Mouse (Mus musculus) retina, adult 2 months (tissue): ENCODE measurements at regions not wholly inside any gene's neighbourhood (a gene's known extent, or its start where the extent isn't known, plus 50 kb on each side); places are given as distances from the start of the nearest gene placed in this dataset.

Experiments used
- DNase-seq: peaks from one replicate; pipeline ENCODE4 v3.0.0-alpha.2; 2012; ENCODE audit warnings: low read depth, low spot score

GRCm38 (mm10) chr14:29876668-29877067 lies 91.4 kb upstream of the Selenok start:
- DNase-seq, result no peak

- no peak for DNase-seq
Measured at GRCm38 (mm10) chr14:29877671-29878422, 90.3 kb upstream of the Selenok start.

- no peak for DNase-seq
Measured at GRCm38 (mm10) chr14:29878423-29878800, 89.7 kb upstream of the Selenok start.

GRCm38 (mm10) chr14:29879283-29879682 lies 88.8 kb upstream of the Selenok start:
- DNase-seq, result no peak

GRCm38 (mm10) chr14:29882666-29883344 lies 85.3 kb upstream of the Selenok start:
- DNase-seq, result no peak

- peak; percentile 2 for DNase-seq
Measured at GRCm38 (mm10) chr14:29895332-29895988, 72.6 kb upstream of the Selenok start.

- no peak for DNase-seq
Measured at GRCm38 (mm10) chr14:29895989-29896675, 72.0 kb upstream of the Selenok start.

GRCm38 (mm10) chr14:29900931-29901330 lies 67.2 kb upstream of the Selenok start:
- DNase-seq, result no peak

GRCm38 (mm10) chr14:29903574-29903973 lies 64.5 kb upstream of the Selenok start:
- no peak for DNase-seq

- no peak for DNase-seq
Measured at GRCm38 (mm10) chr14:29904856-29905255, 63.3 kb upstream of the Selenok start.

GRCm38 (mm10) chr14:29909741-29910140 lies 58.4 kb upstream of the Selenok start:
- no peak for DNase-seq
